Mouse (Mus musculus): Measurements from ENCODE around the gene Atp2b1.

DNA sequence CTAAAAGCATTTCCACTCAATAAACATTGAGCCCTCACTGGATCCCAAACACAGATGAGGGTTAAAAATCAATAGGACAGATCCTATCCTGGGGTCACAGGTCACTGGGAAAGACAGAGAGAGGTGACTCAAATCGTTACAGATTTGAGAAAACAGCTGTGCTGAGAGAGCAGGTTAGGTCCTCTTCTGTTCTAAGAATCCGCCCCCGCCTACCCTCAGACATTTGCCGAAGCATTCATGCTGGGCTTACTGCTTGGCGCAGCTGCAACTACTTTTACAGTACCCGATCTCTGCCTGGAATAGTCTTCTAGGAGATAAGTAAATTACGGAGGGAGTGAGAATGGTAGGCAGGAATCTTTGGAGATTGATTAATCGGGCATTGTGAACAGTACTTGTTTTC, 47.9 kb downstream of the Atp2b1 start:
- no peak for TF ChIP-seq CTCF (IDR thresholded peaks at IDR 0.05)
- no peak for TF ChIP-seq POLR2A (IDR thresholded peaks at IDR 0.05; ENCODE audit: insufficient read depth, low read depth, low read length)
- no peak for TF ChIP-seq EP300 (IDR thresholded peaks at IDR 0.05; ENCODE audit: insufficient read depth, low read depth, low read length)
